Mouse (Mus musculus) ES-Bruce4 (cell line): ENCODE results near the gene Kmt2d. TPM values are rescaled to one million over a fixed set of nuclear protein-coding genes. Genes with fewer than 3 reads are reported as not detected.
"Not testable (repeated sequence)": the region's sequence is repeated elsewhere in the genome, so short reads cannot be mapped to it uniquely, and the experiment has no call there.

Experiments
- H3K27ac ChIP-seq: 2 replicates; pipeline ENCODE4 v1.5.1; 2012; ENCODE audit warnings: low read length, inconsistent platforms; ENCODE audit not compliant: insufficient read depth
- H3K27me3 ChIP-seq: 2 replicates; pipeline ENCODE4 v1.6.1; 2012; ENCODE audit warnings: mild to moderate bottlenecking, low read length, inconsistent platforms; ENCODE audit not compliant: control insufficient read depth, poor library complexity, insufficient read depth, severe bottlenecking
- H3K36me3 ChIP-seq: 2 replicates; pipeline ENCODE4 v1.6.1; 2012; ENCODE audit warnings: inconsistent platforms, mild to moderate bottlenecking, low read length, moderate library complexity; ENCODE audit not compliant: control insufficient read depth, poor library complexity, insufficient read depth, severe bottlenecking
- H3K4me1 ChIP-seq: one replicate; pipeline ENCODE4 v1.8.1; 2011; ENCODE audit warnings: low read length; ENCODE audit not compliant: control insufficient read depth, insufficient read depth
- H3K4me3 ChIP-seq: 2 replicates; pipeline ENCODE4 v1.5.1; 2011; ENCODE audit warnings: low read depth, mild to moderate bottlenecking, low read length
- H3K9ac ChIP-seq: 2 replicates; pipeline ENCODE4 v1.6.1; 2012; ENCODE audit warnings: low read depth, mild to moderate bottlenecking, inconsistent platforms; ENCODE audit not compliant: poor library complexity, severe bottlenecking
- H3K9me3 ChIP-seq: replicated peaks from 2 replicates; pipeline ENCODE4 v1.6.1; 2012; ENCODE audit warnings: mild to moderate bottlenecking, low read length, inconsistent platforms; ENCODE audit not compliant: control insufficient read depth, poor library complexity, insufficient read depth, severe bottlenecking
- CTCF ChIP-seq: IDR thresholded peaks from one replicate; pipeline ENCODE4 v1.8.1; 2011; ENCODE audit warnings: low read depth, low read length
- EP300 ChIP-seq: IDR thresholded peaks from 2 replicates; pipeline ENCODE4 v1.6.1; 2011; ENCODE audit warnings: low read depth, low read length; ENCODE audit not compliant: insufficient read depth
- POLR2A ChIP-seq: IDR thresholded peaks from one replicate; pipeline ENCODE4 v1.8.1; 2011; ENCODE audit warnings: low read length; ENCODE audit not compliant: insufficient read depth
- polyA plus RNA-seq: library from polyadenylated mRNA; stranded (reverse); fragments of >200 nt; gene quantifications from 2 replicates; pipeline ENCODE4 v1.2.4, GENCODE M21; 2011; ENCODE audit warnings: low read depth; ENCODE audit not compliant: missing spikeins, insufficient read depth, insufficient read length

Gene Kmt2d
- polyA plus RNA-seq = 51.9 and 62.2 TPM in 2 replicates

DNA sequence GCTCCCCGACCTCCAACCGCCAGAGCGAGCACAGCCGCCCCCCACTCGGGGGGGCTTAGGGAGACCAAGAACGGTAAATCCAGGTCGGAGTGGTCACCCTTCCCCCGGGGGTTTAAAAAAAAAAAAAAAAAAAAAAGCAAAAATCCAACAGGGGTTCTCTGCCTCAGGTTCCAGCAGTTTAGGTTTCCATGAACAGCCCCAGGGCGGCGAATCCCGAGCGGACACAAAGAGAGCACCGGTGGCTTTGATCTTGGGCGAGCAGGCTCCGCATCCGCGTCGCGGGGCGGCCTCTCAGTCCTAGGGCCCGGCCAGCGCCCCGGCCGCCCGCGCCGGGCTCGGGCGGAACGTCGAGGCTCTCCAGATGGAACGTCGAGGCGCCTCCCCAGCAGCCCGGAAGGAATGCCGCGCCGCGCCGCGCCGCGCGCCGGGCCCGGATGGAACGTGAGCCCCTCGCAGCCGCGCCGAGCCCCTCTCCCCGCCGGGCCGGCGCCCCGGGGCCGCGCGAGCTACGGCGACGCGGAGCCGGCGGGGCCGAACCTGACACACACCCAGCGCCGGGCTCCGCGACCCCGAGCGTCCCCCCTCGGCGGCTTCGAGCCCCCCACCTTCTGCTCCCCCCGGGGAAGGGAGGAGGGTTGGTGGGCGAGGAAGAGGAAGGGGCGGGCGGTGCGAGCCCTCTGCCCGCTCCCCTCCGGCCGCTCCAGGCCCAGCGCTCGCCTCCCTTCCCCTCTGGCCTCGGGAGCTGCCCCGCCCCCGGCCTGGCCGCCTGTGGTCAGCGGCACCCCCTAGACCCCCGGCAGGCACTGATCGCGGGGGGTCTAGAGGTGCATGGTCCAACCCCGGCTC lies at the start of gene Kmt2d:
Kmt2d (minus strand) TSS at position 135 of the 846 bp plus-strand sequence.
- H3K9ac ChIP-seq = peak within 1 kb of the TSS; percentile 96
- no peak for TF ChIP-seq CTCF
- TF ChIP-seq POLR2A = no peak
- TF ChIP-seq EP300 = no peak
- peaks cover 4% of the 10 kb centered on the region; the same call in 1 of the 2 replicates for H3K36me3 ChIP-seq
- H3K4me3 ChIP-seq = peak within 1 kb of the TSS; percentile 91
- no peaks in the 10 kb centered on the region for H3K9me3 ChIP-seq
- H3K27ac ChIP-seq = peak within 1 kb of the TSS; percentile 12; the same call in 1 of the 2 replicates
- H3K4me1 ChIP-seq = peaks cover 2% of the 10 kb centered on the region
- H3K27me3 ChIP-seq = no peaks in the 10 kb centered on the region

- not testable (repeated sequence) for H3K9me3 ChIP-seq, H3K4me1 ChIP-seq, H3K27me3 ChIP-seq, H3K27ac ChIP-seq, H3K36me3 ChIP-seq
- peak overlapping the region; percentile 80 for H3K4me3 ChIP-seq
- peak overlapping the region; percentile 72 for H3K9ac ChIP-seq
Observed at GRCm38 (mm10) chr15:98918499-98918895, 47.5 kb upstream of the Kmt2d start.

- H3K36me3 ChIP-seq = no peaks in the 10 kb centered on the region
- H3K4me1 ChIP-seq = peaks cover 3% of the 10 kb centered on the region
- H3K27me3 ChIP-seq = no peaks in the 10 kb centered on the region
- TF ChIP-seq POLR2A (peak; percentile 70), EP300 (no peak)
- H3K4me3 ChIP-seq = peak within 1 kb of the TSS; percentile 80
- 0 out of 2 replicates have a peak within 1 kb of the TSS, but pooled peaks have one; percentile 1 for H3K27ac ChIP-seq
- H3K9ac ChIP-seq = peak within 1 kb of the TSS; percentile 90
- H3K9me3 ChIP-seq = no peaks in the 10 kb centered on the region
Observed at GRCm38 (mm10) chr15:98917538-98918498, 46.8 kb upstream of the Kmt2d start, which contains the start of gene Lmbr1l. Gene Lmbr1l, minus strand, starts transcription at chr15:98918231.

DNA sequence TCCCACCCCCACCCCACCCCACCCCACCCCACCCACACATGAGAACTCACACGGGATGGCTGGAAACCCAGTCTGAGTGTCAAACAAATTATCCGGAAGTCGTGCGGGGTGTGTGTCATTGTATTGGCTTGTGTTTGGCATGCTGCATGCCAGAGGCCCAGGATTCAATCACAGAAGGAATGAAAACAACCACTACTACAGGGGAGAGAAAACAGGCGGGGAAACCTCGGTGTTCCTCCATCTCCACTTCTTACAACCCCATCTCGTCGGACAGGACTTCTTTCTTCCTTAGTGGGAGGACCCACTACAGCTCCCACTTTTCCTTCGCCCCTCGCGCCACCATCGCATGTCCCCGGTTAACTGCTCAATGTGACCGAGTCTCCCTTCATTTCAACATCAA lies 46.1 kb upstream of the Kmt2d start:
- Histone ChIP-seq H3K27me3 (no peaks in the 10 kb centered on the region), H3K36me3 (no peaks in the 10 kb centered on the region), H3K4me1 (peaks cover 3% of the 10 kb centered on the region), H3K9ac (peak overlapping the region; percentile 90), H3K27ac (no peak overlapping the region), H3K9me3 (no peaks in the 10 kb centered on the region), H3K4me3 (peak overlapping the region; percentile 80)
- TF ChIP-seq EP300 (no peak), POLR2A (no peak), CTCF (no peak)

- H3K4me3 ChIP-seq = no peak overlapping the region
- H3K27me3 ChIP-seq = no peaks in the 10 kb centered on the region
- no peak for TF ChIP-seq EP300
- H3K27ac ChIP-seq = no peak overlapping the region
- H3K4me1 ChIP-seq = peaks cover 3% of the 10 kb centered on the region
- no peaks in the 10 kb centered on the region; the same call in 1 of the 2 replicates for H3K36me3 ChIP-seq
- no peak overlapping the region for H3K9ac ChIP-seq
- H3K9me3 ChIP-seq = no peaks in the 10 kb centered on the region
Observed at GRCm38 (mm10) chr15:98916016-98916415, 45.0 kb upstream of the Kmt2d start.

GRCm38 (mm10) chr15:98914903-98915302 lies 43.9 kb upstream of the Kmt2d start:
- H3K9ac ChIP-seq = no peak overlapping the region
- H3K4me3 ChIP-seq = no peak overlapping the region
- no peaks in the 10 kb centered on the region for H3K27me3 ChIP-seq
- H3K27ac ChIP-seq = no peak overlapping the region
- H3K4me1 ChIP-seq = peaks cover 3% of the 10 kb centered on the region
- peaks cover 2% of the 10 kb centered on the region; the same call in 1 of the 2 replicates for H3K36me3 ChIP-seq
- H3K9me3 ChIP-seq = no peaks in the 10 kb centered on the region
- TF ChIP-seq POLR2A = no peak
- TF ChIP-seq CTCF = no peak
- TF ChIP-seq EP300 = no peak
